Comparison of ENCODE assay signal across 10 mouse cellular contexts in genomic region chr1:168215896-168216747, GRCm38 (mm10).
A peak's percentile ranks its signal among the peaks of the same experiment; 100 is the strongest.
DNase-seq lines count a peak whose midpoint lies in the region; ATAC-seq and TF ChIP-seq lines count a peak whose summit lies in the region.
"Had no signal": no experiment of that assay in that cellular context is flagged by ENCODE, and none has a peak within 500 bp of the region (broad histone marks: within the 10 kb centered on the region; RNA-seq: fewer than 3 reads in every experiment).

No protein-coding gene starts in this region.

- peak overlapping the region; percentile 5 for H3K4me2 ChIP-seq in forebrain, embryonic 13.5 days
- H3K4me2 ChIP-seq in forebrain, embryonic 11.5 days (ENCODE audit: low read depth, low read length, severe bottlenecking): no peak overlapping the region
- H3K4me2 ChIP-seq in midbrain, embryonic 14.5 days (ENCODE audit: low read length): no peak overlapping the region
- H3K4me2 ChIP-seq in forebrain, embryonic 16.5 days (ENCODE audit: low read length): peak overlapping the region; percentile 21

- H3K27ac ChIP-seq in forebrain, embryonic 13.5 days: peak overlapping the region; percentile 52
- H3K27ac ChIP-seq in forebrain, embryonic 11.5 days (ENCODE audit: low read depth, low read length): no peak overlapping the region
- no peak overlapping the region; the same call in 1 of the 2 replicates for H3K27ac ChIP-seq in midbrain, embryonic 14.5 days (replicated peaks; ENCODE audit: low read depth, low read length)
- no peak overlapping the region; the same call in 1 of the 2 replicates for H3K27ac ChIP-seq in midbrain, embryonic 10.5 days (replicated peaks)
- H3K27ac ChIP-seq in forebrain, embryonic 16.5 days (ENCODE audit: low read length): peak overlapping the region; percentile 58
- H3K27ac ChIP-seq in olfactory bulb, adult 2 months (ENCODE audit: insufficient read depth, low read depth, low read length): peak overlapping the region; percentile 64

- H3K4me3 ChIP-seq in forebrain, embryonic 13.5 days: no peak overlapping the region
- H3K4me3 ChIP-seq in forebrain, embryonic 11.5 days (ENCODE audit: low read depth, low read length): no peak overlapping the region
- no peak overlapping the region for H3K4me3 ChIP-seq in midbrain, embryonic 14.5 days (replicated peaks; ENCODE audit: low read depth, low read length)
- H3K4me3 ChIP-seq in midbrain, embryonic 10.5 days: no peak overlapping the region
- H3K4me3 ChIP-seq in forebrain, embryonic 16.5 days (replicated peaks; ENCODE audit: low read length): no peak overlapping the region
- H3K4me3 ChIP-seq in olfactory bulb, adult 2 months (ENCODE audit: insufficient read depth, low read depth, low read length): no peak overlapping the region
- H3K4me3 ChIP-seq: myocyte had no signal

- peaks cover 74% of the 10 kb centered on the region for H3K4me1 ChIP-seq in forebrain, embryonic 13.5 days
- H3K4me1 ChIP-seq in forebrain, embryonic 11.5 days (replicated peaks; ENCODE audit: control insufficient read depth, insufficient read depth, low read length): peaks cover 11% of the 10 kb centered on the region
- peaks cover 46% of the 10 kb centered on the region for H3K4me1 ChIP-seq in midbrain, embryonic 14.5 days (ENCODE audit: control insufficient read depth, insufficient read depth, low read length)
- peaks cover 50% of the 10 kb centered on the region for H3K4me1 ChIP-seq in midbrain, embryonic 10.5 days
- H3K4me1 ChIP-seq in forebrain, embryonic 16.5 days (replicated peaks; ENCODE audit: control insufficient read depth, insufficient read depth, low read length): peaks cover 69% of the 10 kb centered on the region
- peaks cover 41% of the 10 kb centered on the region for H3K4me1 ChIP-seq in olfactory bulb, adult 2 months (ENCODE audit: control insufficient read depth, insufficient read depth, low read length)

- no peaks in the 10 kb centered on the region for H3K9me3 ChIP-seq in forebrain, embryonic 13.5 days (replicated peaks)
- no peaks in the 10 kb centered on the region for H3K9me3 ChIP-seq in forebrain, embryonic 11.5 days (ENCODE audit: control insufficient read depth, low read length)
- H3K9me3 ChIP-seq in midbrain, embryonic 14.5 days (ENCODE audit: control insufficient read depth, low read length): no peaks in the 10 kb centered on the region
- H3K9me3 ChIP-seq in midbrain, embryonic 10.5 days (replicated peaks): no peaks in the 10 kb centered on the region
- H3K9me3 ChIP-seq in forebrain, embryonic 16.5 days (ENCODE audit: control insufficient read depth, low read length): no peaks in the 10 kb centered on the region

- WGBS in forebrain, embryonic 13.5 days: 41% methylated on average over 17 of the region's 17 CpGs
- WGBS in forebrain, embryonic 11.5 days: 80% methylated on average over 17 of the region's 17 CpGs
- WGBS in midbrain, embryonic 14.5 days: 50% methylated on average over 17 of the region's 17 CpGs
- WGBS in midbrain, embryonic 10.5 days: 86% methylated on average over 17 of the region's 17 CpGs
- 20% methylated on average over 17 of the region's 17 CpGs for WGBS in forebrain, embryonic 16.5 days
- 22% methylated on average over 17 of the region's 17 CpGs for WGBS in olfactory bulb, adult 2 months

- DNase-seq in forebrain, embryonic 11.5 days (ENCODE audit: low spot score): no peak
- peak; percentile 69 for DNase-seq in midbrain, embryonic 14.5 days
- no peak for DNase-seq in midbrain, embryonic 10.5 days (ENCODE audit: low spot score)
- no peak for DNase-seq in T-cell, adult 2 months (ENCODE audit: low spot score)
- DNase-seq in lung, postnatal 10 days: no peak

- TF ChIP-seq POLR2A in olfactory bulb, adult 2 months (IDR thresholded peaks at IDR 0.05; ENCODE audit: insufficient read depth, low read depth, low read length): no peak

- H3K27me3 ChIP-seq in forebrain, embryonic 13.5 days: no peaks in the 10 kb centered on the region
- no peaks in the 10 kb centered on the region for H3K27me3 ChIP-seq in forebrain, embryonic 11.5 days (ENCODE audit: control insufficient read depth, insufficient read depth, low read length)
- H3K27me3 ChIP-seq in midbrain, embryonic 14.5 days (ENCODE audit: control insufficient read depth, insufficient read depth, low read length): no peaks in the 10 kb centered on the region
- H3K27me3 ChIP-seq in midbrain, embryonic 10.5 days (ENCODE audit: low read depth, poor library complexity, severe bottlenecking): no peaks in the 10 kb centered on the region; the same call in 1 of the 2 replicates
- H3K27me3 ChIP-seq in forebrain, embryonic 16.5 days (replicated peaks; ENCODE audit: control insufficient read depth, insufficient read depth, low read length): no peaks in the 10 kb centered on the region

- H3K36me3 ChIP-seq in forebrain, embryonic 13.5 days (ENCODE audit: poor library complexity, severe bottlenecking): no peaks in the 10 kb centered on the region
- no peaks in the 10 kb centered on the region for H3K36me3 ChIP-seq in forebrain, embryonic 11.5 days (ENCODE audit: control insufficient read depth, insufficient read depth, low read length)
- no peaks in the 10 kb centered on the region for H3K36me3 ChIP-seq in midbrain, embryonic 14.5 days (ENCODE audit: control insufficient read depth, insufficient read depth, low read length)
- no peaks in the 10 kb centered on the region for H3K36me3 ChIP-seq in midbrain, embryonic 10.5 days
- no peaks in the 10 kb centered on the region for H3K36me3 ChIP-seq in forebrain, embryonic 16.5 days (ENCODE audit: control insufficient read depth, insufficient read depth)

- ATAC-seq in forebrain, embryonic 13.5 days: peak; percentile 54
- no peak for ATAC-seq in forebrain, embryonic 11.5 days (replicated peaks; ENCODE audit: low FRiP score)
- no peak; the same call in 1 of the 2 replicates for ATAC-seq in midbrain, embryonic 14.5 days (ENCODE audit: low FRiP score, low TSS enrichment)
- ATAC-seq in forebrain, embryonic 16.5 days: peak; percentile 45
- ATAC-seq: activated CD4-positive, CD25-positive, alpha-beta regulatory T cell, adult 4 months had no signal

- no peak overlapping the region for H3K9ac ChIP-seq in forebrain, embryonic 13.5 days
- H3K9ac ChIP-seq in forebrain, embryonic 11.5 days (ENCODE audit: low read length): no peak overlapping the region
- no peak overlapping the region for H3K9ac ChIP-seq in midbrain, embryonic 14.5 days (replicated peaks; ENCODE audit: low read length)
- H3K9ac ChIP-seq in forebrain, embryonic 16.5 days (replicated peaks; ENCODE audit: low read depth, low read length): no peak overlapping the region

- no peak for TF ChIP-seq CTCF in olfactory bulb, adult 2 months (IDR thresholded peaks at IDR 0.05; ENCODE audit: insufficient read depth, low read depth, low read length)

Comparison
In these comparisons a context has a peak if more than half of its experiments do, and no peak if none do; other contexts are left out.
1. ATAC-seq: peak in forebrain, embryonic 13.5 days (single experiment) and forebrain, embryonic 16.5 days (single experiment); none in forebrain, embryonic 11.5 days (single experiment) and midbrain, embryonic 14.5 days (single experiment).
2. H3K27ac ChIP-seq: peak in forebrain, embryonic 13.5 days (single experiment), forebrain, embryonic 16.5 days (single experiment) and olfactory bulb, adult 2 months (single experiment); none in forebrain, embryonic 11.5 days (single experiment), midbrain, embryonic 14.5 days (single experiment) and midbrain, embryonic 10.5 days (single experiment).
3. H3K4me2 ChIP-seq: peak in forebrain, embryonic 13.5 days (single experiment) and forebrain, embryonic 16.5 days (single experiment); none in forebrain, embryonic 11.5 days (single experiment) and midbrain, embryonic 14.5 days (single experiment).